Mouse (Mus musculus) left cerebral cortex, postnatal 36 days (tissue): ENCODE measurements around the gene Robo1. TPM values are rescaled to one million over a fixed set of nuclear protein-coding genes. Genes with fewer than 3 reads are reported as not detected.

Source experiments
- DNase-seq, 2 experiments: peaks; one replicate each; pipeline ENCODE4 v3.0.0; 2021 to 2022; ENCODE audit warnings: low spot score in 2 of 2, mixed read lengths in 1 of 2
- intact Hi-C: fragments of 180-260 bp; cut with DNase I; formaldehyde crosslinking; loops from one replicate; pipeline ENCODE4 v1.15.1; 2025
- total RNA-seq, 2 experiments: library from RNA; stranded (reverse); gene quantifications; 2 replicates each; pipeline ENCODE4 v1.2.3; 2021

Gene Robo1
- total RNA-seq, 2 experiments from 2014 or later: 50.7 to 69.6 TPM

GRCm38 (mm10) chr16:72584454-72585159 lies 276.5 kb downstream of the Robo1 start:
- DNase-seq: no peak
- intact Hi-C loops: no loop called here

- intact Hi-C loops: no loop called here
- DNase-seq: no peak
Observed at GRCm38 (mm10) chr16:72585160-72585813, 277.2 kb downstream of the Robo1 start.

GRCm38 (mm10) chr16:72587376-72588072 lies 279.4 kb downstream of the Robo1 start:
- no peak for DNase-seq
- intact Hi-C loops: no loop called here

GRCm38 (mm10) chr16:72603487-72604206 lies 295.5 kb downstream of the Robo1 start:
- DNase-seq: no peak
- intact Hi-C loops: loop anchor here (10.0 kb wide), 2 partner anchors 249 to 379 kb away; no protein-coding TSS in a partner anchor

- DNase-seq: peak; percentile 64 to 70
- intact Hi-C loops: loop anchor here (10.0 kb wide), 2 partner anchors 250 to 380 kb away; no protein-coding TSS in a partner anchor
Observed at GRCm38 (mm10) chr16:72605066-72605465, 297.0 kb downstream of the Robo1 start.

- DNase-seq: no peak
- intact Hi-C loops: no loop called here
Observed at GRCm38 (mm10) chr16:72610661-72611112, 302.6 kb downstream of the Robo1 start.

- DNase-seq: no peak
- intact Hi-C loops: no loop called here
Observed at GRCm38 (mm10) chr16:72614898-72615297, 306.8 kb downstream of the Robo1 start.

- no peak for DNase-seq
Observed at GRCm38 (mm10) chr16:72615360-72615759, 307.3 kb downstream of the Robo1 start.

GRCm38 (mm10) chr16:72622371-72622770 lies 314.3 kb downstream of the Robo1 start:
- DNase-seq: no peak
- intact Hi-C loops: no loop called here

More at GRCm38 (mm10) chr16:72615360-72615759, 307.3 kb downstream of the Robo1 start:
- intact Hi-C loops: no loop called here

GRCm38 (mm10) chr16:72622868-72623267 lies 314.8 kb downstream of the Robo1 start:
- intact Hi-C loops: no loop called here
- no peak for DNase-seq

- intact Hi-C loops: no loop called here
- DNase-seq: no peak
Observed at GRCm38 (mm10) chr16:72633846-72634245, 325.7 kb downstream of the Robo1 start.

- DNase-seq: no peak
- intact Hi-C loops: no loop called here
Observed at GRCm38 (mm10) chr16:72639332-72639940, 331.3 kb downstream of the Robo1 start.

GRCm38 (mm10) chr16:72640932-72641811 lies 333.1 kb downstream of the Robo1 start:
- no peak for DNase-seq
- intact Hi-C loops: no loop called here

GRCm38 (mm10) chr16:72645890-72646289 lies 337.8 kb downstream of the Robo1 start:
- intact Hi-C loops: no loop called here
- no peak for DNase-seq

GRCm38 (mm10) chr16:72649314-72649713 lies 341.2 kb downstream of the Robo1 start:
- DNase-seq: no peak
- intact Hi-C loops: no loop called here

GRCm38 (mm10) chr16:72655411-72655810 lies 347.3 kb downstream of the Robo1 start:
- intact Hi-C loops: no loop called here
- no peak for DNase-seq

- intact Hi-C loops: loop anchor here (5.0 kb wide), 1 partner anchor 314 kb away; no protein-coding TSS in a partner anchor
- DNase-seq: peak; percentile 74 to 78
Observed at GRCm38 (mm10) chr16:72662837-72663350, 354.8 kb downstream of the Robo1 start.
